Mouse (Mus musculus) C2C12 (cell line): ENCODE results near the gene Dscaml1.

Experiments used
- CTCF ChIP-seq: IDR thresholded peaks from one replicate; pipeline ENCODE4 v1.5.1; 2011; ENCODE audit not compliant: control insufficient read depth, insufficient read depth, insufficient read length
- MYOD1 ChIP-seq: IDR thresholded peaks from one replicate; pipeline ENCODE4 v1.6.1; 2011; ENCODE audit warnings: low read depth; ENCODE audit not compliant: control insufficient read depth, insufficient read length
- MYOG ChIP-seq: IDR thresholded peaks from one replicate; pipeline ENCODE4 v1.6.1; 2011; ENCODE audit not compliant: control insufficient read depth, insufficient read length; ENCODE audit errors: extremely low read depth

- TF ChIP-seq CTCF (no peak), MYOG (no peak), MYOD1 (no peak)
Measured at GRCm38 (mm10) chr9:45382834-45383233, 43.6 kb upstream of the Dscaml1 start.
